Mouse (Mus musculus) lung, postnatal 0 days (tissue): ENCODE results near the gene Ints4.

Experiments
- CTCF ChIP-seq: IDR thresholded peaks from 2 replicates; pipeline ENCODE4 v1.5.1; 2016; ENCODE audit warnings: antibody characterized with exemption, mild to moderate bottlenecking
- EP300 ChIP-seq: IDR thresholded peaks from 2 replicates; pipeline ENCODE4 v1.6.1; 2016; ENCODE audit warnings: antibody characterized with exemption, mild to moderate bottlenecking, control low read depth

DNA sequence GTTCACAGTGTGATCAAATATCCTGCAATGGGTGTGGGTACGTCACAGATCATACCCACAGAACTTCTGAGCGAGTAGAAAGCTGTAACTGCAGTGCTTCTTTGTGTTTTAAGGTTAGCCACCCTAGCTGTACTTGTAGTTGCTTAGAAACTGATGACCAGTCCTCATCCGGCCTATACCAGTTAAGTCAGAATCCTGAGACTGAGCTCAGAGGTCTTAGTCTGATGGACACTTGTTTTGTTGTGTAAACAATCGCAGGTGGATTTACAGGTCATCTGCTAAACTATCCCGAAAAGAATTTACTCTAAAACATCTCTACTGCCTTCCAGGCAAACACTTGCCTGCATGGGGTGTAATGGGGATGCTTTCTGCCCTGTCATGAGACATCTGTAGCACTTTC lies 55.8 kb downstream of the Ints4 start:
- TF ChIP-seq CTCF, result no peak
- TF ChIP-seq EP300, result no peak
